Mouse (Mus musculus) ES-E14 (cell line): ENCODE data around the gene Slc23a2.

ENCODE experiments used
- CHD2 ChIP-seq: IDR thresholded peaks from 2 replicates; pipeline ENCODE4 v1.6.1; 2014; ENCODE audit warnings: mild to moderate bottlenecking, low read depth, low read length, inconsistent platforms
- ZC3H11A ChIP-seq: IDR thresholded peaks from 2 replicates; pipeline ENCODE4 v1.6.1; 2012; ENCODE audit warnings: low read depth, mild to moderate bottlenecking, inconsistent platforms, low read length, borderline replicate concordance
- ZNF384 ChIP-seq: IDR thresholded peaks from 2 replicates; pipeline ENCODE4 v1.6.1; 2012; ENCODE audit warnings: low read depth, low read length, inconsistent platforms

GRCm38 (mm10) chr2:132131266-132131665 lies 13.6 kb downstream of the Slc23a2 start:
- TF ChIP-seq CHD2 (no peak), ZC3H11A (no peak), ZNF384 (no peak)
